In genomic region chr13:38960063-38961050, GRCm38 (mm10) we compare ENCODE assay signal across 8 mouse cellular contexts. TPM values are rescaled to one million over a fixed set of nuclear protein-coding genes. Genes with fewer than 3 reads are reported as not detected.
DNase-seq lines count a peak whose midpoint lies in the region; ATAC-seq lines count a peak whose summit lies in the region.

Gene Slc35b3, minus strand, starts transcription at chr13:38960875.

- no peaks in the 10 kb centered on the region for H3K36me3 ChIP-seq in hindbrain, embryonic 16.5 days (ENCODE audit: control insufficient read depth, insufficient read depth, low read length)

- 2% methylated on average over 66 of the region's 67 CpGs for WGBS in hindbrain, embryonic 16.5 days

- peak; percentile 82 for DNase-seq in T-cell, adult 2 months (ENCODE audit: low spot score)
- peak; percentile 83 to 85 for DNase-seq in cerebellum, postnatal 36 days
- peak; percentile 69 for DNase-seq in gastrocnemius, adult 18-20 months (ENCODE audit: low spot score)
- DNase-seq in left cerebral cortex, adult 18-20 months (ENCODE audit: low spot score in 2 of 2) = peak; percentile 71 to 83
- peak; percentile 67 to 77 for DNase-seq in right cerebral cortex, adult 2 months (ENCODE audit: low spot score in 2 of 2)
- DNase-seq in urinary bladder, postnatal 14 days (ENCODE audit: low spot score) = peak; percentile 85

- H3K27me3 ChIP-seq in hindbrain, embryonic 16.5 days (replicated peaks; ENCODE audit: control insufficient read depth, insufficient read depth, low read length) = no peaks in the 10 kb centered on the region

- H3K4me1 ChIP-seq in hindbrain, embryonic 16.5 days (ENCODE audit: control insufficient read depth, insufficient read depth, low read depth, low read length) = peaks cover 17% of the 10 kb centered on the region

- peak within 1 kb of the TSS; percentile 80 for H3K4me2 ChIP-seq in hindbrain, embryonic 16.5 days (ENCODE audit: low read length)

- ATAC-seq in hindbrain, embryonic 16.5 days = peak; percentile 100
- peak; percentile 96 for ATAC-seq in megakaryocyte, adult 5-6 weeks (ENCODE audit: poor library complexity, severe bottlenecking)

- peak within 1 kb of the TSS; percentile 85 for H3K27ac ChIP-seq in hindbrain, embryonic 16.5 days (ENCODE audit: low read depth, low read length)

- peak within 1 kb of the TSS; percentile 91 for H3K4me3 ChIP-seq in hindbrain, embryonic 16.5 days (ENCODE audit: low read length)

- H3K9ac ChIP-seq in hindbrain, embryonic 16.5 days (ENCODE audit: low read depth, low read length) = peak within 1 kb of the TSS; percentile 85

- H3K9me3 ChIP-seq in hindbrain, embryonic 16.5 days (ENCODE audit: control insufficient read depth, low read length) = no peaks in the 10 kb centered on the region

RNA-seq across cellular contexts. Expression of gene Slc35b3, which starts in this region (rescaled TPM):
- total RNA-seq in gastrocnemius, adult 18-20 months (2021) = 1 to 10 TPM; 2.3 to 2.9 TPM
- polyA plus RNA-seq in hindbrain, embryonic 16.5 days (2015; fragmentation: Nextera tagmentation; extraction: Ambion mirVana) = 29.4 and 31.7 TPM in 2 replicates
- total RNA-seq in left cerebral cortex, adult 18-20 months (2021) = 10 to 100 TPM; 17.9 to 18.1 TPM
- 27.9 and 36.1 TPM in 2 replicates for total RNA-seq in megakaryocyte, adult 5-6 weeks (2015)
- 22.4 and 23.9 TPM in 2 replicates for total RNA-seq in megakaryocyte, adult 5-6 weeks (2017)

Comparison
In these comparisons a context has a peak if more than half of its experiments do, and no peak if none do; other contexts are left out.
1. Peak in every context shown above with its lines: DNase-seq, ATAC-seq, H3K4me3 ChIP-seq and H3K27ac ChIP-seq.
2. RNA of gene Slc35b3 (total RNA-seq): 22.4 to 36.1 TPM in megakaryocyte, adult 5-6 weeks and 17.9 to 18.1 TPM in left cerebral cortex, adult 18-20 months; 2.3 to 2.9 TPM in gastrocnemius, adult 18-20 months; every median in the first group is over 4 times any median in the second.